Mouse (Mus musculus) urinary bladder, adult 18-20 months (tissue): ENCODE measurements at regions not wholly inside any gene's neighbourhood (a gene's known extent, or its start where the extent isn't known, plus 50 kb on each side); places are given as distances from the start of the nearest gene placed in this dataset.

ENCODE experiments used
- DNase-seq, 2 experiments: peaks; one replicate each; pipeline ENCODE4 v3.0.0; 2022; ENCODE audit warnings: low spot score in 2 of 2, mixed read lengths in 2 of 2

DNA sequence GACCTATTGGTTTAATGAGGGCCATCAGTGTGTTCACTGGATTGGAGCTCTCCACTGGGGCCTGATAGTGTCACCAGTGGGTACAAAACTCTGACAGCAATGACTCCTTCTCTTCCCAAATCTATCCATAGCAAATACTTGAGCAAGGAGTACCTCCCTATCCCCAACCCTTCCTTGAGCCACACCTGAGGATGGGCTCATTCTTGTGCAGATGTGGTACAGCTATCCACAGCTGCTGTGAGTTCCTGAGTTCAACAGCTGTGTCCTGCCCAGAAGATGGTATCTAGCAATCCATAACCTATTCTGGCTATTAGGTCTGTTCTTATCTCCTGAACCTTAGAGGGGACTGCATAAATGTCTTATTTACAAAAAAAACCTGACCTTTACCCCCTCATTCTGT is 148.7 kb upstream of the Cwc22 start:
- no peak for DNase-seq

GRCm38 (mm10) chr2:78064321-78065037 is 118.3 kb upstream of the Cwc22 start:
- no peak for DNase-seq

GRCm38 (mm10) chr2:78059801-78060416 is 113.7 kb upstream of the Cwc22 start:
- no peak for DNase-seq

- no peak for DNase-seq
Measured at GRCm38 (mm10) chr2:78058988-78059387, 112.8 kb upstream of the Cwc22 start.

DNA sequence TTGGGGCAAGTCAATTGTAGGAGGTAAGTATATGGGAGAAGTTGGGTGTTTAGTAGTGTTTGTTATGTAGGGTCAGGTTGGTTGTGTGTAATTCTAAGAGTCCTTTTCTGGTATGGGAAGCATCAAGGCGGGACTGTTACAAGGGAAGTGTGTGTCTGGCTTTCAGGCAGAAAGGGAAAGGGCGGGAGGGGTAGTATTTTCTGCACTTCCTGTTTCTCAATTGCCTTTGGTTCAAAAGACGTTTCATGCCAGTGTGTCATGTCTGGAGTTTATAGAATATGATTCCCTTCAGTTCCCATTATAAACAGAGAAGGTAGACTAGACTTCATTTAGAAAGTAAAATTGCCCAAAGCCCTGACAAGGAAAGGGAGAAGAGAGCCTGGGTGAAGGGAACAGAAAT is 107.7 kb upstream of the Cwc22 start:
- DNase-seq = no peak

GRCm38 (mm10) chr2:78050542-78050941 is 104.4 kb upstream of the Cwc22 start:
- no peak for DNase-seq

- DNase-seq = peak; percentile 70 to 73
Measured at GRCm38 (mm10) chr2:78049248-78049874, 103.2 kb upstream of the Cwc22 start.

- peak in 1 of 2 experiments; percentile 3 for DNase-seq
Measured at GRCm38 (mm10) chr2:78048706-78049055, 102.5 kb upstream of the Cwc22 start.

DNA sequence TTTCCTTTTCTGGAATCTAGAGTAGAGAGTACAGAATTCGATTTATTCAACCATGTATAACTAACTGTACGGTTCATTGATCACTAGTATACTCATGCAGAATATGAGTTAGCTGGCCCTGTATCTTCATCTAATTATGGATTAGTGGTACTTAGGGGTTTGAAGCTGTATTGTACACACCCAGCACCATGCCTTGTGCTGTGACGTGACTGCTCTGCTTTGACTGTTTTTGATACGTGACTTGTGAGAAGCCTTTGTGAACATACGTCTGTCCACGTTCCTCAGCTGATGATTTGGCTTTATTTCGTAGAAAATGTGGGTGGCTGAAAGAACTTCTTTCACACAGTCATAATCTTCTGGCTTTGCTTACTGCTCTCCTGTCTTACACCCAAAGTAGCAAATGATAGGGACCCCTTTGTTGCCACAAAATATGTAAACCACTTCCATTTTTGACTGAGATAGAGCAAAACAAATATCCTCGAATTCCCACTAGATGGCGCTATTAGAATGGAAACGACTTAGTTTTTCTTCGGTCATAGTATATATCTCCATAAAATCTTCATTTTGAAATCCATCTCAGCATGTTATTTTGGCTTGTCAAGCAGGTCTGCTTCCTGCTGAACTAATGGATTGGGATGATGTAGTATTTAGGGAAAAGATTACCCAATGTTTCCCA is 102.0 kb upstream of the Cwc22 start:
- no peak for DNase-seq

GRCm38 (mm10) chr2:78027319-78027718 is 81.1 kb upstream of the Cwc22 start:
- no peak for DNase-seq

- DNase-seq = no peak
Measured at GRCm38 (mm10) chr2:78026808-78027207, 80.6 kb upstream of the Cwc22 start.

GRCm38 (mm10) chr2:78025651-78026435 is 79.7 kb upstream of the Cwc22 start:
- DNase-seq = no peak

DNA sequence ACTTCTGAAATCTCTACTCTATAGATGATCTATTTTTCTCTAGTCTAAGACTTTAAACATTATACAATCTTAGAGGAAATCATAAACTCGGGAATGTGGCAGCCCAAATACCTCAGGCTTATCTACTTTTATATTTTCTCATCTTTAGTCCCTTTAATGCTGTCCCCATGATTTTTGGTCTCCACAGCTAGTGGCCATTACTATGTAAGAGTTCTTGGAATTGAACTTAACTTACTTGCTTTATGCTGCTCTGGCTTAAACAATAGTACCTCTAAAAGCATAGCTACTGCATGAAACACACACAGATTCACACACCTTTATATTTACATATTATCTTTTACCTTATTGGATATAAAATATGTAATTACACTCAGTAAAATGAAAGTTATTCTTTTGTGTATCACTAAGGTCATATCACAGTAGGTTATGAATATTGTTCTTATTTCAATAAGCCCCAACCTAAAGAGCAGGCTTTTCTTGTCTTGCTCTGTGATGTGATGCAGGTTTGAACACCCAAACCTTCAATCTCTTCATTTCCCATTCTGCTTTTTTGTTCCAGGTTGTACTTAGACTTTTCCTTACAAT is 78.9 kb upstream of the Cwc22 start:
- DNase-seq = no peak

DNA sequence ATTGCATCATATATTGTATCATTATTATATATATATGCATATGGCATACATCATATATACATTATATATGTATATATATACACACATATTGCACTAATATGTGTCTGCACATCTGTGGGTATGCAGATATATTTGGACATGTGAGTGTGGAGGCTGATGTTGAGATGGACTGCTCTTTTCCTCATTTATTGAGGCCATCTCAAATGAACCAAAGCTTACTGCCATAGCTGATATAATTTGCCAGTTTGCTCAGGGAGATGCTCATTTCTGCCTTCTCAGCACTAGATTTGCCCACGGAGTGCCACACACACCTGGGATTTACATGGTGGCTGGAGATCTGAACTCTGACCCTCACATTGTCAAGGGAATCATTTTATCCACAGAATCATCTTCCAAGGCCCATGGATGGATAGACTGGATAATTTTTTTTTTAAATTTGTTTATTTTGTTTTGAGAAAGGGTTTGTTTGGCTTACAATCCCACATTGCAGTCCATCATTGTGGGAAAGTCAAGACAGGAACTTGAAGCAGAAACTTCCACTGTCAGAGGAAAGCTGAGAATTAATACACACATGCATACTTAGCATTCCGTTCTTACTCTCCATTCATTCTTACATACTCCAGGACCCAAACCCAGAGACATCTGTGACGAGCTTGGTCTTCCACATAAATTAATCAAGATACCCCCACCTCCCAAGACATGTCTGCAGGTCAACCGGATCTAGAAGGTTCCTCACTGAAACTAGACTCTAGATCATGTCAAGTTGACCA is 77.9 kb upstream of the Cwc22 start:
- no peak for DNase-seq

DNA sequence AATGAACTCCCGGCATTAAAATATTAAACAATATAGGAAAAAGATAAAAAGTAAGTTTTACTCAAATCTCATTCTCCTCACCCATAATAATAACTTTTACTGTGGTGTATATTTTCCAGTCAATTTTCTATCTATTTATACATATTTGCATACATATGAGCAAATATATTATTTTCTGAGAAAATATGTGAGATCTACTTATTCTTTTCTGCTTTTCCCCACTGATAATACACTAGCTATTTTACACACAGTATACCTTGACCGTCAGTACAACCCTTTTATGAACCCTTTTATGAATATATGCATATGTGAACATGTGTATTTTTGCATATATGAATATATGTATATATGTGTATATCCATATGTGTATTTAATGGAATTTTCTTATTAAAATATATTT is 77.2 kb upstream of the Cwc22 start:
- DNase-seq = no peak

GRCm38 (mm10) chr2:78022756-78023155 is 76.6 kb upstream of the Cwc22 start:
- DNase-seq = no peak

DNA sequence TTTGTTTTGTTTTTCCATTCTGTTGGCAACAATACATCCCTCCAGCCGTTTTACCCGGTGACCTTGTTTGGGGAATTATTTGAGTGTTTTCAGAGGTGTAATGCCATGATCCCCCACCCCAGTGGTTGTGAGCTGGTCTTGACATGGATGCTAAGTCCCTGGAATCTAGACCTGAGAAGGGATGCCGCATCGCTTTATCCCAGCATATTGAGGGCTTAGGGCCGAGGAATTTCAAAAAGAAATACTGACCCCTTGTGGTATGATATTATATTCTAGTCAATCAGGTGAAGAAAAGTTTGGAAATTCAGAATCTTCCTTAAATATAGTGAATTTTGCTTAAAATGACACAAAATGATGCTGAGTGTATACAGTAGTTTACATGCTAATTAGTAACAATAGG is 75.7 kb upstream of the Cwc22 start:
- DNase-seq = no peak

DNA sequence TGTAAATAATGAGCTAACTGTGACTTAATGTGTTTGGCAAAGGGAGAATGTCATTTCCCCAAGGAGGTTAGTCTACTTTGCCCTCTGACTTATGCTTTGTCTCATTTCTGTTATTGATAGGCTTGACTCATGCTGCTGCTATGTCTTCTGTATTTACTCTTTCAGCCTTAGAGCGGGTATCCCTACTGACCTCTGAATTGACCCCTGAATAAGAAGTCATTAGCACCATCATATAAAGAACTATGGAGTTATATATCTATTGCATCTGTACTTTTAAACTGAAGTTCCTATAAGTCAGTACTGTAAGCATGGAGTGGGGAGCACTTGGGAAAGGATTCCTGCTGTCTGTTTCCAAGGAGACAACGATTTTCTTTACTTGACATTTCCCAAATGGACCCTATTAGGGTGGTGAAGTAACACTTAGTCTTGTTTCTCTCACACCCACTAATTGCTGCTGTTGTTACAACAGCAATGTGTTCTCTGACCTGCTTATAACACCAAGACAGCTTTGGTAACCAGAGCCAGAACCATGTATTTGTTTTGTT is 75.3 kb upstream of the Cwc22 start:
- no peak for DNase-seq

DNA sequence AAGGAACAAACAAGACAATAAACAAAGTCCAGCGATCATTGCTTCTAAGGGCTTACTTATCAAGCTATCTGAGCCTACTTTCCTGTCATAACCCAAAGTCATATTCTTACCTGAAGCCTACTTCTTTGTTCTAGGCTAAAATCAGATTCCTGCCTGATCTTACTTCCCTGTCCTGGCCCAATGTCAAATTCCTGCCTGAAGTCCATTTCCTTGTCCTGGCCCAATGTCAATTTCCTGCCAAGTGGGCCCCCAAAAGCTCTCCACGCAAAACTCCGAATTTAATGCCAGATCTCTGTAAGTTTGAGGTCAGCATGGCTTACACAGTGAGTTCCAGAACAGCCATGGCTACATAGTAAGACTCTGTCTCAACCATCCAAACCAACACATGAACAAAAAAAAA is 74.3 kb upstream of the Cwc22 start:
- no peak for DNase-seq

DNA sequence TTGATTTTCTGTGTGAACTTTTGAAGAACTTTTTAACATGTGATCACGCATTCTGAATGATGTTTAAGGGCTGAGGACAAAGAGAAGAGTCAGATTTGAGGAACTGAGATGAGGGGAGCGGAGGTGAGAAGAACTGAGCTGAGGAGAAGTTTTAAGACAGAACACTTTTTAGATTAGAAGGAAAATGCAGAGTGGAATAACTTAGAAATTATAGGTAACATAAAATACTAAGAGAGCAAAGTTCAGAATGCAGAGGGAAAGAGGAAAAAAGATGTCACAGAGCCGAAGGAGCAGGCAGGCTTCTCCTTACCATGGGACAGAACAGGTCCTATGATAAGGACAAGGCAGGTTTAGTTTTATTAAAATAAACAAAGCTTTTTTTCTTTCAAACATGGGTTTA is 73.7 kb upstream of the Cwc22 start:
- DNase-seq = no peak
